Mouse (Mus musculus) forebrain, embryonic 10.5 days (tissue): ENCODE data around the gene Ttc9b. TPM values are rescaled to one million over a fixed set of nuclear protein-coding genes. Genes with fewer than 3 reads are reported as not detected.

Experiments
- polyA plus RNA-seq: library from polyadenylated mRNA; unstranded; fragments of >200 nt; fragmentation: Nextera tagmentation; extraction: Ambion mirVana; gene quantifications from 2 replicates; pipeline ENCODE4 v1.2.1, GENCODE M21; 2016

The Ttc9b gene
- polyA plus RNA-seq, 1 experiment from 2014 or later, result 3.7 TPM

Other genes starting within 250 kb of the Ttc9b start
- gene Sptbn4, start 206.2 kb upstream of the Ttc9b start, polyA plus RNA-seq, result 0.20 and 0.37 TPM in 2 replicates
- gene Blvrb, start 205.9 kb upstream of the Ttc9b start, polyA plus RNA-seq, result 34.8 and 45.5 TPM in 2 replicates
- 21.7 and 24.8 TPM in 2 replicates for gene Sertad3, start 180.1 kb upstream of the Ttc9b start, polyA plus RNA-seq
- 17.7 and 18.6 TPM in 2 replicates for gene Sertad1, start 167.0 kb upstream of the Ttc9b start, polyA plus RNA-seq
- 3.1 TPM in 2 replicates for gene Prx, start 154.6 kb upstream of the Ttc9b start, polyA plus RNA-seq
- gene Hipk4, start 130.6 kb upstream of the Ttc9b start, polyA plus RNA-seq, result 0.41 and 0.63 TPM in 2 replicates
- 41.9 and 42.0 TPM in 2 replicates for gene Pld3, start 100.7 kb upstream of the Ttc9b start, polyA plus RNA-seq
- gene 2310022A10Rik, start 100.7 kb upstream of the Ttc9b start, polyA plus RNA-seq, result 38.8 and 39.3 TPM in 2 replicates
- gene Akt2, start 62.4 kb upstream of the Ttc9b start, polyA plus RNA-seq, result 73.3 and 78.8 TPM in 2 replicates
- 7.9 and 8.3 TPM in 2 replicates for gene Map3k10, start 20.7 kb downstream of the Ttc9b start, polyA plus RNA-seq
- gene Zfp607b, start 35.4 kb downstream of the Ttc9b start, polyA plus RNA-seq, result 6.7 and 7.6 TPM in 2 replicates
- gene Zfp60, start 77.5 kb downstream of the Ttc9b start, polyA plus RNA-seq, result 70.8 and 76.5 TPM in 2 replicates
- gene Zfp626, start 153.3 kb downstream of the Ttc9b start, polyA plus RNA-seq, result 1.9 and 2.2 TPM in 2 replicates
- gene Zfp59, start 184.7 kb downstream of the Ttc9b start, polyA plus RNA-seq, result 9.7 and 11.6 TPM in 2 replicates
- gene Zfp607a, start 203.6 kb downstream of the Ttc9b start, polyA plus RNA-seq, result 4.7 and 5.0 TPM in 2 replicates